Mouse (Mus musculus) spleen, adult 18-20 months (tissue): ENCODE results near the gene P2ry14.
"Not testable (repeated sequence)": the region's sequence is repeated elsewhere in the genome, so short reads cannot be mapped to it uniquely, and the experiment has no call there.

Experiments used
- DNase-seq, 2 experiments: peaks; one replicate each; pipeline ENCODE4 v3.0.0; 2022; ENCODE audit warnings: mixed read lengths in 2 of 2

P2ry14 gene

DNA sequence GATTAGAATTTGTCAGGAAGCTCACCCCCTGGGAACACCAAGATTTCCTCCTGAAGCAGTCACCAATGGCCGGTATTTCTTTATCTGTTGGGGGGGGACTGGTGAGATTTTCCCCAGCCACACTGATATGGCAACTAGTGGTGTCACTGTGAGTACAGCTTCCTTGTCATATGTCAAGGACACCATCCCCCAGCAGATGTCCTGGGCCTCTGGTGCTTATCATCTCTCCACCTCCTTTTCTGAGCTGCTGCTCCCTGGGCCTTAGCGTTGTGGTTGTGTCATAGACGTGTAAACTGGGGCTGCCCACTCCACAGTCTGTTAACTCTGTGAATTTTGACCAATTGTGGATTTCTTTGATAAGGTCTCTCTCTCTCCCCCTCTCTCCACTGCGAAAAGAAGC, 49.0 kb downstream of the P2ry14 start:
- no peak for DNase-seq

DNA sequence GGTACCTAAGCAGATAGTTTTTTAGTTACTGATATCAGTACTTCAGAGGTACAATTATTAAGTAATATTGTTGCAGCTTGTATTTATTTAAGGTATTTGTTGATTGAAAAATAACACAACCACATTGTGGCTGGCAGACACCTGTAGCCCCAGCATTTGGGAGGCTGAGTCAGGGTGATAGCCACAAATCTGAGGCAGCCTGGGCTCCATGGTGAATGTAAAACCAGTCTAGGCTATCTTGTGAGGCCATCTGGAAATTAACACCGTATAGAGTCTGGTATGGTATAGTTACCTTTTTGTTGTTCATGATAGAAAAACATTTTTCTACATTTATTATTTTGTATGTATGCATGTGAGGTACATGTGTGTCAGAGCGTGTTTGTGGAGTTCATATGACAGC, 51.3 kb downstream of the P2ry14 start:
- DNase-seq = no peak

- DNase-seq = peak in 1 of 2 experiments; percentile 45
Measured at GRCm38 (mm10) chr3:59101218-59101986, 52.0 kb downstream of the P2ry14 start, which contains the start of gene Gpr171. Gene Gpr171, minus strand, starts transcription at chr3:59101821.

DNA sequence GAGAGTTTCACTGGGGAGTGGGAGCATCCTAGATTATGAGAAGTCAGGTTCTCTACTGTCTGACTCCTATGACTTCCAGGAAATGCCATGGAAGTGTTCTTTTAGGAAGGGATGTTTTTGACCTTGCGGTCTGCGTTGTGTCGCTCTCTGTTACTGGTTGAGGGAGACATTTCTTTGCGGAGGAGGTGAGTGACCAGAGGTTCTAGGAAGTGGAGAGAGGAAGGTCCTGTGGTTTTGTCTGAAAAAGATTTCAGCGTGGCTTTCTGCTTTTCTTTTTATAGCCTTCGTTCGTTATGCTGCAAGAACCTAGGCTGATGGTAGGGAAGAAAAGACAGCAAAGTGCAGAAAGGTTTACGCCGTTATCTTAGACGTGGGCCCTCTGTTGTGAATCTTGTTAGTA, 54.9 kb downstream of the P2ry14 start:
- no peak for DNase-seq

DNA sequence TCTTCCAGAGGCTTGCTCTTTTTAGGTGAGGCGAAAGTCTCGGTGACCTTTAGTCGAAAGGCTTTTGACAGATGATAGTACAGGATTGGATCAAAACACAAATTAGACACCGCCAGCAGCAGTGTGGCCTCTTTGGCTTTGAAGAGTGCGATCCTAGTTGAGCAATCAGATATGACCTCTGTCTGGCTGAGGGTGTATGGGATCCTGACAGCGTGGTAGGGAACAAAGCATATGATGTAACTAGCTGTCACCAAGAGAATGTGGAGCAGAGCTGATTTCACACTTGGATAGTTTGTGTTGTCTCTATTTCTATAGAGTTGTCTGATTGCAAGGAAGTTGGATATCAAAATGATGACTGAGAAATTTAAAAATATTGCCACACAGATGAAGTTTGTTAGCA, 56.0 kb downstream of the P2ry14 start:
- no peak for DNase-seq

DNA sequence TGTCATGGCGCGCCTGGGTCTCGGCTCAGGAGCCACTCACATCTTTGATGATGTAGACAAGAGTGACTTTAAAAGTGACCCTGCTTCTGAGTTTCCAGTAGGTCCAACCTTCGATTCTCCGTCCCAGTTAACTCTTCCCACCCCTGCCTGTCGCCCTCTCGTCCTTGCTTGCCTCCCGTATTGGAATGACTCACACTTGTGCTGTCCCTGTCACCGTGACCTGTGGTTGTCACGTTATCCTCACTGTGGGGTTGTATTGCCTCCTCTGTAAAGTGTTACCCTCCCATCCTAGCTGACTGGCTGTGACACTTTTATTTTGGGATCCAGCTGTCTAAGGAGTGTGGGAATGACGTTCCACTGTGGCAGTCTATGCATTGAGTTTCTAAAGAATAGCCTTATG, 60.7 kb downstream of the P2ry14 start:
- no peak for DNase-seq

DNA sequence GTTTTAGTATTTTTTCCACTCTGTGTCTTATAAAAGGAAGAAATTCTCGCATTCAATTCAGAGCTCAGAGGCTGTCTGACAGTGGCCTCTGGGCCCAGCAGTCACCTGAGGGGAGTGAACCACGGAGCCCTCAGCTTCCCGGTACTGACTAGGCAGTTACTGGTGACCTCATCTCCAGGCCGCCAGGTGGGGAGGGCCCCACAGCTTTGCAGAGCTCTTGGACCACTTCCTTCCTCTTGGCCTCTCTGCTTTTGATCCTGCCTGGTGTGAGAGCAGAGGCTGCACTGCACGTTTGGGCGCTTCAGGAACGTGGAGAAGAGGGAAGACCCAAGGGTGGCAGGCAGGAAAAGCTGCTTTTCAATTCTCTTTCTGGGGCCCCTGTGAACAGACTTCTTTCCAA, 72.5 kb downstream of the P2ry14 start:
- peak; percentile 42 for DNase-seq

- DNase-seq = no peak
Measured at GRCm38 (mm10) chr3:59080293-59080916, 73.0 kb downstream of the P2ry14 start.

- DNase-seq = peak in 1 of 2 experiments; percentile 50
Measured at GRCm38 (mm10) chr3:59079327-59079726, 74.1 kb downstream of the P2ry14 start.

GRCm38 (mm10) chr3:59078585-59078984, 74.8 kb downstream of the P2ry14 start:
- DNase-seq = no peak

DNA sequence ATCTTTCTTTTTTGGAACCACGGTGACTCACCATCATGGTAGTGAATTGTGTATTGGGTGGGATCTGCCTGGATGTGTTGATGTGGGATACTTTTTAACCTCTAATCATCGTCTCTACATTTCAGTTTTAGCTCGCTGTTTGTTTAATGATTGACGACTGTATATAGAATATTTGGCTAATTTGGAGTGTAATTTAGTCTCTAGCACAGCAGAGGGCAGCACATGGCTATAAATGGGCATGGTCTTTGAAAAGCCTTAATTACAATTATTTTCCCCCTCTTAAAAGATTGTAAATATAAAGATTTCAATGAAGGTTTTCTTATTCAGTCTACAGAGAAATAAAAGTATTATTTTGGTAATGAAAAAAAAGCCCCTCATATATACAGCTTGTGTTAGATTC, 76.1 kb downstream of the P2ry14 start:
- DNase-seq = no peak

GRCm38 (mm10) chr3:59069071-59069470, 84.3 kb downstream of the P2ry14 start:
- DNase-seq = not testable (repeated sequence)

- DNase-seq = no peak
Measured at GRCm38 (mm10) chr3:59066558-59067294, 86.7 kb downstream of the P2ry14 start.

DNA sequence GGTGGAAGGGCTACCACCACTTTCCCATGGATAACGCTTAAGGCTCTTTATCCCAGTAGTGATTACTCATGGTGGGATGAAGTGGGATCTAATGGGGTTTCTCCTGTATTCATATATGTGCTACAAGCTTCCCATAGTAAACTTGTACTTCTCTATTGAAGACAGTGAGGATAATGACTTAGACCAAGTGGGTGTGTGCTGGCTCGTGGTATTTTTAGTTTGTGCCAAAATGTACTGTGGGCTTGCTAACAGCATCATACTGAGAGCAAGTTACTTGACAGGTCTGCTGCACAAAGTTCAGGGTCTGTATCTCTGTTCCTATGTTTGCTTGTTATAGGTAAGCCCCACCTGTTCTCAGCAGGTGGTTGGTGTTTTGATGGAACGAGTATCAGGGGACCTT, 87.5 kb downstream of the P2ry14 start:
- no peak for DNase-seq
